Mouse (Mus musculus) fibroblast of lung, adult 2 months (primary cell): Measurements from ENCODE around the gene Olfr904.
"Not testable (repeated sequence)": the region's sequence is repeated elsewhere in the genome, so short reads cannot be mapped to it uniquely, and the experiment has no call there.

ENCODE experiments used
- DNase-seq: peaks from one replicate; pipeline ENCODE4 v3.0.0-alpha.2; 2011; ENCODE audit warnings: low read depth

Gene Olfr904

GRCm38 (mm10) chr9:38462844-38463243 lies at the start of gene Olfr904:
Gene Olfr904 (plus strand): TSS chr9:38463144.
- DNase-seq, result no peak

GRCm38 (mm10) chr9:38413502-38413901 lies 49.4 kb upstream of the Olfr904 start:
- DNase-seq, result not testable (repeated sequence)

DNA sequence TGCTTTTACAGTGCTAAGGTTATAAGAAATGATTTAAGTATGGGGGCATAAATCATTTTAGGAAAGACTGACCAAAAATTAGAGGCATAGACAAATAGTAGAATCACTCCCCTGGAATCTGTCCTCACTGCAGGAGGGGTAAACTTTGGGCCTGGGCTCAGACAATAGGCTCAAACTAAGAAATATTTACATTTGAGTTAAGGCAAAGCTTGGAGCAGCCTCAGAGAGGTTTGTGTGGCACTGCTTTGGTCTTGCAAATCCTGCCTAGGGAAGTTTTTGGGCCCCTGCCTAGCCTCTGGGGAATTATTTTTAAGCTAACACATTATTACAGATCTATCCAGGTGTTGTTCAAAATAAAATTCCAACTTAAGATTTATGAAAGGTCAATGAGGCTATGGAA lies 39.1 kb upstream of the Olfr904 start:
- DNase-seq, result no peak

GRCm38 (mm10) chr9:38427026-38427425 lies 35.9 kb upstream of the Olfr904 start:
- DNase-seq, result no peak

DNA sequence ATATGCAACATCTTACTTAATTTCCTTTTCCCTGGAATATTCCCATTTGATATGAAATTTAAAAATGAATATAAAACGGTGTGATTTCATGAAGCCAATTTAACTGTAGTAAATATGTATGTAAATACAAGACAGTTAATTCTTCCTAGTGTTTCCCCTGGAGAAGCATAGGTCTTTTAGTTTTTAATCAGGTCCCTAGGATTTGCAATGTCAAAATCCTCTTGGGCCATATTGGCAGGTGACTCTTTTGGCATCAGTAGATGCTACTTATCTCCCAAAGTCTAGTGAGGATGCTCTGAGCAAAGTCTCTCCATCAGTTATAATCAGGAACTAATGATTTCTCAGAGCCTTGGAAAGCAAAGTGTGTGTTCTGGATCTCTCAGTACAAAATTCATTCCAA lies 33.8 kb upstream of the Olfr904 start, which contains the start of gene Olfr901:
Olfr901 (plus strand) TSS at position 301 of the 400 bp plus-strand sequence.
- DNase-seq, result no peak

DNA sequence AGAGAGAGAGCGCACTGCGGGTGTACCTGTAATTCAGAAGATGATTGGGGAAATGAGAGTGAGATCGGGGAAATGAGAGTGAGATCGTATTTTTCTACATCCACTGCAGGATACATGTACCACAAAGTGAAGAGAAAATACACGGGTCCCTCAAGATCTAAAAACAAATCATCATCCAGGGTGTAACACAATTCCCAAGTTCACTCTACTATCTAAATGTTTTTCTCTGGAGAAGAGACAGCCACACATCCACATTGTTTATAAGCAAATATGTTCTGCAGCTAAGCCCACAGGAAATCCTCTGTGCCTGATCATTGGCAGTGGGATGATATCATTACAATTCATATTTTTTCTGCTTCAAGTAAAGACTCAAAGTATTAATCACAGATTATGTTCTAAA lies 15.6 kb upstream of the Olfr904 start, which contains the start of gene Olfr902:
Olfr902 (plus strand) TSS at position 301 of the 400 bp plus-strand sequence.
- no peak for DNase-seq

GRCm38 (mm10) chr9:38470807-38471206 lies 7.9 kb downstream of the Olfr904 start, which contains the start of gene Olfr905:
Gene Olfr905 (plus strand): TSS chr9:38471107.
- DNase-seq, result no peak

- DNase-seq, result no peak
Observed at GRCm38 (mm10) chr9:38486785-38487184, 23.8 kb downstream of the Olfr904 start, which contains the start of gene Olfr906. Gene Olfr906 (plus strand): TSS chr9:38487085.

DNA sequence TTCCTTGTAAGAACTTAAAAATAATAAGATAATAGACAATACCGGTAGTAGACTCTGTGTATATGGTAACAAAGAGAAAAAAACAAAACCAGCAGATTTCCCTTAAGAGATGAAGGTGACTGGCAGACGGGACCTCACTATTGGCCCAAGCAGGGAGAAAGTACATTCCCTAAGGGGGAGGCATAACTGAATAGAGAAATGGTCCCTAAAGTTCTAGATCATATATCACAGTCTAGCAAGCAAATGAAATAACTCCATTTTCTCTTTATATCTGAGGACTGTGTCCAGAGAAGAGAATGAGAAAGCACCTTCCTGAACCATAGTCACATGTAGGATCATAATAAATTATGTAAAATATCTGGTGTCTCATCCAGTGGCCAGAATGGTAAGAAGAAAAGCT lies 32.6 kb downstream of the Olfr904 start, which contains the start of gene Olfr907:
Olfr907 (plus strand) TSS at position 301 of the 400 bp plus-strand sequence.
- DNase-seq, result no peak

DNA sequence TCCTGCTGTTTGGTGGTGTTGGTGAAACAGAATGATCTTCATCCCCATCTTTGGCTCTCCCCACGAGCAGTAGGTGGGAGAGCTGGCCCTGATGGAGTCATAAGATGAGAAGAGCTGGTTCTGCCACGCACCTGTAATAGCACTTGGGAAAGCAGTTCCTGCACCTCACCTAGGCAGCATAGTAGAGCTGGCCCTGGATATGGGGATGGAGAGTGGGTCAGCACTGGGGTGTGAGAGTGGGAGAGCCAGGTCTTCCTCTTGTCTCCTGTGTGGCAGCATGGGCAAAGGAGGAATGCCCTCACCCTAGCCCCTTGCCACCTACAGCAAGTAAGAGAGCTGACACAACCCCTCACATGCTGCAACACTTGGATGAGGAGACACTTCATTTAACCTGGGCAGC lies 49.4 kb downstream of the Olfr904 start:
- no peak for DNase-seq
